Mouse (Mus musculus): ENCODE results near the gene Cybc1.

DNA sequence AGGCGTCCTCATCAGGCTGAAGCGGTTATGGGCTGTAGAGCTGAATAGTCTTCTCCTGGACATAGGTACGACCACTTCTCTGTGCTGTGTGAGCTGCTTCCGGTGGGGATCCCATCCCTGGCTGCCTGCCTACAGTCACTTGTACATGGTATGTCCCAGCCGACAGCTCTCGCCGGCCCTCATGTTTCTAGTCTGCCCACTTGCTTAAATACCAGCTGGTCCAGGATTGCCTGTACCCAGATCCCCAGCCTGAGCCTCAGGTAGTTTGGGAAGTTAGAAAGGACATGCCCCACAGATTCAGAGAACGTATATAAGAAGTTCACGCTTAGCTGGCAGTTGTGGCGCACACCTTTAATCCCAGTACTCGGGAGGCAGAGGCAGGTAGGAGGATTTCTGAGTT, 9.3 kb downstream of the Cybc1 start:
- TF ChIP-seq CTCF (IDR thresholded peaks at IDR 0.05; ENCODE audit: extremely low read depth, insufficient read depth, insufficient read length, insufficient replicate concordance) = no peak
- TF ChIP-seq POLR2A (IDR thresholded peaks at IDR 0.05; ENCODE audit: low read depth, low read length) = no peak

Measured in spleen, adult 2 months (tissue).